Mouse (Mus musculus) cerebellum, postnatal 4 days (tissue): ENCODE measurements at regions not wholly inside any gene's neighbourhood (a gene's known extent, or its start where the extent isn't known, plus 50 kb on each side); places are given as distances from the start of the nearest gene placed in this dataset.

Experiments
- DNase-seq, 2 experiments: peaks; one replicate each; pipeline ENCODE4 v3.0.0; 2022; ENCODE audit warnings: low spot score in 2 of 2, mixed read lengths in 1 of 2

DNA sequence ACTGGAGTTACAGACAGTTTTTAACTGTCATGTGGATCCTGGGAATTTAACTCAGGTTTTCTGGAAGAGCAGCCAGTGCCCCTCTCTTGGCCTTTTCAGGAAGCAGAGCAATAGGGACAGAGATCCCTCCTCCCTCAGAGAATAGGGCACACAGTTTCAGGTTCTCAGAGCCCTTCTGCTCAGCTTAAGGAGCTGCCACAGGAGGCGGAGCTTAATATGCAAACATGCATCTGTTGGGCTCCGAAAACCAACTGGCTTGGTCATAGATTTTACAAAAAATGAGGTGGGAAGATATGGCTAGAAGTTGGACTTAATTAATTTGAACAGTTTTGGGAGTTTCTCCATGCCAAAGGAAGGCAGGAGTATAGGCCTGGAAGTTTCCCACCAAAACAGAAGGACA is 61.9 kb upstream of the Znrf2 start:
- DNase-seq: no peak

DNA sequence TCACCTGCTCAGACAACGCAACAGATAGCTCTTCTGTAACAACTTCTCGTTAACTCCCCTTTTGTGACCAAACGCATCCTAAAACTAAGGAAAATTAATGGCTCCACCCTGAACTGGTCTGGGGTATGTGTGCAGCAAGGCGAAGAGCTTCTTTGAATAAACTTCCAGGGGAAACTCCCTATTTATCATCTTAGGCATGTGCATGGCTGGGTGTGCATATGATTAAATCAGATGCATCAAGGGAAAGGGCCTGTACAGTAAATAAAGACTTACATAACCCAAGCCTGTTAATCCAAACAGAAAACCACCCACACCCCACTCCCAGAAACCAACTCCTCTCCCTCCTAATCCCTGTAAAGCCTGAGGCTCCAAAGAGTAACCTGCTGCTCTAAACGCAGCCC is 59.2 kb upstream of the Znrf2 start:
- no peak for DNase-seq

DNA sequence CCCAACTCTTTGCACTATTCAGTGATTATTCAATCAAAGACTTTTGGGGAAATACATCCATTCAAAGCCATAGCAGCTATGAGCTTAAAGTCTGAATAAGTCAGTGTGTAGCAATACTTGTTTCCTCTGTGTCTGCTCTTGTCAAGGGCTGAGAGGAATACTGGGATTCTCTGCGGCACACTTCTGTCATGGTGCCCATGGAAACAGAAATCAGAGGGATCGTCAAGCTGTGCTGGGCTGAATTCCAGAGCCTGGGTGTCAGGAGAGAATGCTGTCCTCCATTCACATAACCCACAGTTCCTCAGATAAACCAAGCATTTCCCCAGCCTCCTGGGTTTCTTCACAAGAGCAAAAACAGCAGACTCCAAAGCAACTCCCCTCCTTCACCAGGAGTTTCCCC is 58.6 kb upstream of the Znrf2 start:
- DNase-seq: peak; percentile 30 to 72

DNA sequence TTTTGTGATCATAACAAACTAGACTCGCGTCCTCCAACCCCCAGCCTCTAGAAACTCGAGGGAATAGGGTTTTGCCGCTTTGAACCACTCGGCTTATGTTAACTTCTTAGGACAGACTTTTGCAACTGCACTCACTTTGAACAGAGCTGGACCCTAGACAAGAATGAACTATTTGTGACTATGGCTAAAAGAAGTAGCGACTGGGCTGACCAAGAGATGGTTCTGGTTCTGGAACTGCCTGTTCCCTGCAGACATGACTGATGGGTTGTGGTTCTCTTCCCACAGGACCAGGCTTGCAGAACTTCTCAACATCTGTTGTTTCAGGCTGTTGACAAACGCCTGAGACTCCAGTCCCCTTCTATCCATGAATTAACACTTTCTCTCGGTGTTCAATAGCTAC is 57.5 kb upstream of the Znrf2 start:
- no peak for DNase-seq

DNA sequence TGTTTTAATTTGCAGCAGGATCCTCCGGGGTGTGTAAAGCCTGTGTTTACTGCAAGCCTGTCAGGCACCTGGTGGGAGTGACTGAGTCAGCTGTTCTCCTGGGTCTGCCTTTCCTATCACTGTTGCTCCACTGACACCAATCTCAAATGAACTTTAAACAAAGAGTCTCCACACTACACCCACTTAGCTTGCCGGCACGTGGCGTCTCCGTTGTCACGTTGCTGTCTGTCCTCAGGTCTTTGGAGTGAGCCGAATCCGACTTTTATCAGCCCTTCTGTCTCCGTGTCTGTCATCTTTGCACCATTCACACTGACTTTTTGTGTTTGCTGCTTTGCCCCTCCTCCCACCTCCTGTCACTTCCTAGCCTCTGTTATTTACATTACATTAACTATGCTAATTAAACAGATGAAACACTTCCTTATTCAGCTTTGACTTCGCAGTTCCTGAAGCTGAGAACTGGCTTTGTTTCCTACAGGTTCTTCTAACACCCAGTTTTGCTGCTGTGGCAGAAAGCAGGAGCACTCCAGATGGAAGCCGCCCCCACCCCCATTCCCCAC is 56.7 kb upstream of the Znrf2 start:
- DNase-seq: no peak

DNA sequence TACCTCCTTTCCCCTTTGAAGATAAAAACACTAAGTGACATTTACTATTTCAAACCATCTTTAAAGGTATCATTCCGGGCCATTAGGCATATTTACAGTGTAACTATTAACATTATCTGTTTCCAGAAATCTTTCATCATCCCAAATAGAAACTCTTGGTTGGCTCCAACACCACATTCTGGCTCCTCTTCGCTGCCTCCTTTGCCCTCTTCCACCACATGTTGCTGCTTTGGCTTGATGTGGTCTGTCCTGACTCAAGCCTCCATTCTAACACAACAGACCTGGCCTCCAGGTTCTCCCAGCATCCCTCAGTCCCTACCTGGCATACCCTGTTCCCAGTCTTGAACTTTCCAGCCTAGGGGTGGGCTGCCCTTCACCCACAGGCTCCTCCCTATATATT is 56.2 kb upstream of the Znrf2 start:
- DNase-seq: no peak

DNA sequence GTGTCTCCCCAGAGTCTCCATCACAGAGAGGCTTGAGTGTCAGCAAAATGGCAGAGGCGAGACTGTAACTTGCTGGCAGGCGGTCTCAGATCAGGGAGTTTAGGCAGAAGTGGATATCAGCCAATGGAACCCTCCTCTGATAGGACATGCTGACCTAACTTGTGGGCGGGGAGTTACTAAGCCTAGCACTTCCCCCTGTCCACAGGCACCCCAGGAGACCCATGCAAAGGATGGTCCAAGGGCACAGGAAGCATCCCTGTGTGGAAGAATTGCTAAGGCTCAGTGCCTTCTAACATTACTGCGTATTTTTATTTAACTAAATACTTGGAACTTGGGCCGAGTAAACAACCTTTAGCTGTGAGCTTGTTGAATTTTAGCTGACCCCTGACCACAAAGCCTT is 54.7 kb upstream of the Znrf2 start:
- DNase-seq: no peak

DNA sequence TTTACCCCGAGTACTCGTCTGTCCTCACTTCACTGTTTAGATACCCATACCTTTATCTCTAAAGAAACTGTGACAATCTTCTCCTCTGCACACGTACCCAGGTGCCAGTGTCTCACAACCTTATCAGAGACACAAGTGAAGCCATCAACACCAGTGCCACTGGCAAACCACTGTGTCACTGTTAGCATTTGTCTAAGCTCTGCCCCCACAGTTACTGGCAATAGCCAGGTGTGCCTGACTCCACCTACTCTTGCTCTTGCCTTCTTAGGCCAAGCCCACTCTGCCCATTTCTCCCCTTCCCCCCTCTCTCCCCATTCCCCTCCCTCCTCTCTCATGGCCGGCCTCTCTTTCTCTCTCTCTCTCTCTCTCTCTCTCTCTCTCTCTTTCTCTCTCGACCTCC is 54.2 kb upstream of the Znrf2 start:
- DNase-seq: no peak

DNA sequence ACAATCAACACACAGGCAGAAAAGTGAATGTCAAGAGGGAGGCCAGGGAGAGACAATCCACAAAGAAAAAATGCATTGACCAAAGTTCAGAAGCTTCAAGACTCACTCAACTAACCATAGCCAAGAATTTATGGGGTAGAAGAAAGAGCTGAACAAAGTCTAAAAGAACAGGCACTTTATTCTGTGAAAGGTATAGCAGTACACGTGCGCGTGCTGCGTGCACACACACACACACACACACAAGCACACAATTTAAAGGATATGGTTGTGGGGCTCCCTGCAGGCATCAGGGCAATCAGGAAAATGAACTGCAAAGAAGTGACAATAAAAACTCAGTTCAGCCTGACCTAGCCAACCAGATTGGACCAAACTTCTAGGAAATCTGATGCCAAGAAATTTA is 53.0 kb upstream of the Znrf2 start:
- DNase-seq: no peak

DNA sequence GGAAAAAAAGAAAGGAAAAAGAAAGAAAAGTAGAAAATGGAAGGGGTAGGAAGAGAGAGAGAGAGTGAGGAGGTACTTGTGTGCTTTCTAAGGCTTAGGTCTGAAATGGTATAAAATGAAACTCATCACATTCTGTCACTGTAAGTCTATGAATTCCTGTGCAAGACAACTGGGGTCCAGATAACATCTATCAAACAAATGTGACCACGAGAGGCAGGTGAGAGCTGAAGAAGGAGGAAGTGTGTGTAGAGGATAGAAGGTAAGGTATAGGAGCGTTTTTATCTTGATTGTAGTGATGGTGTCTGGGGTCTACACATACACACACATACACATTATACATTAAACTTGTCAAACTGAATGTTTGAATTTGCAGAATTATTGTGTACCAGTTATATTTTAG is 51.0 kb upstream of the Znrf2 start:
- no peak for DNase-seq

DNA sequence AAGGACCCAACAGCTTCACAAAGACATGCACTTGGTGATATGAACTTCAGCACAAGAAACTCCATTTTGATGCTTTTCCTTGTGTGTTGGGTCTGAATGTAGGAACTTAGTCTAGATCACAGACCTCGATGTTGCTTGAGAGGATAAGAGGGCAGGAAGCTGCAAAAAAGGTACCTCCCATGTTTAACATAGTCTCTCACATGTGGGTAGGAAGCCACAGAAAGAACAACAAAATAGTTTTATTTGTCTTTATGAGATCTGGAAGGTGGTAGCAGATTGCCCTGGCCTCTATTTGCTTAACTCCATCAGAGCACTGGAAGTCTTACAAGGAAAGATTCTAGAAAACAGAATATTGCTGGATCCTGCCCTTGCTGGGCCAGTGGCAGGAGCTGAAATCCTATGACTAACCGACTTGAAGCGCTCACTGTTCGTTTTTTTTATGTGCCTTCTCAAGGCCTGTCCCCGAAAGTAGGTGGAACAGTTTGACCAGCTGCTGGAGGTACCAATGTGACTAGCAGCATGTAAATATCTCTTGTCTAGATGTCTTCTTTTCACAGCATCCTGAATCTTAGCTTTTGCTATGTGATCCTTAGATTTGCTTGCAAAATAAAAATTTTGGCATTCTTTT is 50.1 kb upstream of the Znrf2 start:
- no peak for DNase-seq
